Comparison of ENCODE assay signal across 14 mouse cellular contexts in genomic region chr1:85839356-85839755, GRCm38 (mm10).
"Had no signal": no experiment of that assay in that cellular context is flagged by ENCODE, and none has a peak within 500 bp of the region (broad histone marks: within the 10 kb centered on the region; RNA-seq: fewer than 3 reads in every experiment).

No protein-coding gene starts in this region.

- H3K9ac ChIP-seq: limb, embryonic 13.5 days; liver, embryonic 14.5 days; neural tube, embryonic 15.5 days had no signal

- H3K27me3 ChIP-seq: limb, embryonic 13.5 days; neural tube, embryonic 15.5 days had no signal

- H3K4me2 ChIP-seq: limb, embryonic 13.5 days; neural tube, embryonic 15.5 days had no signal

- H3K4me3 ChIP-seq: layer of hippocampus, adult 2 months; limb, embryonic 13.5 days; midbrain, embryonic 10.5 days; myocyte; neural tube, embryonic 15.5 days had no signal

- H3K4me1 ChIP-seq: limb, embryonic 13.5 days; midbrain, embryonic 10.5 days; neural tube, embryonic 15.5 days had no signal

- H3K27ac ChIP-seq: limb, embryonic 13.5 days; liver, embryonic 14.5 days; midbrain, embryonic 10.5 days; neural tube, embryonic 15.5 days had no signal

- DNase-seq: kidney, adult 18-20 months; kidney, postnatal 10 days; kidney, postnatal 4 days; lung, postnatal 14 days; midbrain, embryonic 14.5 days; right cerebral cortex, adult 18-20 months; right cerebral cortex, postnatal 25 days; thymus, postnatal 4 days had no signal

- H3K9me3 ChIP-seq: limb, embryonic 13.5 days; midbrain, embryonic 10.5 days; neural tube, embryonic 15.5 days had no signal
